Mouse (Mus musculus) kidney, embryonic 15.5 days (tissue): ENCODE measurements around the gene Lilr4b. TPM values are rescaled to one million over a fixed set of nuclear protein-coding genes. Genes with fewer than 3 reads are reported as not detected.

Experiments used
- ATAC-seq: fragments of 200-750 bp; cut with Nextera tagmentation; replicated peaks from 2 replicates; pipeline ENCODE4 v1.8.0; 2017; ENCODE audit warnings: moderate TSS enrichment; ENCODE audit not compliant: low FRiP score
- H3K27ac ChIP-seq: fragments of 300-500 bp; sonication (generic); 2 replicates; pipeline ENCODE4 v1.5.1; 2015; ENCODE audit warnings: mild to moderate bottlenecking, inconsistent platforms
- H3K27me3 ChIP-seq: fragments of 300-500 bp; sonication (generic); 2 replicates; pipeline ENCODE4 v1.6.1; 2015; ENCODE audit warnings: inconsistent platforms
- H3K36me3 ChIP-seq: fragments of 300-500 bp; sonication (generic); 2 replicates; pipeline ENCODE4 v1.6.1; 2015; ENCODE audit warnings: inconsistent platforms
- H3K4me1 ChIP-seq: fragments of 300-500 bp; sonication (generic); 2 replicates; pipeline ENCODE4 v1.6.1; 2015; ENCODE audit warnings: inconsistent platforms
- H3K4me2 ChIP-seq: fragments of 300-500 bp; sonication (generic); 2 replicates; pipeline ENCODE4 v1.6.1; 2015; ENCODE audit warnings: moderate library complexity, mild to moderate bottlenecking, inconsistent platforms
- H3K4me3 ChIP-seq: fragments of 300-500 bp; sonication (generic); replicated peaks from 2 replicates; pipeline ENCODE4 v1.5.1; 2015; ENCODE audit warnings: mild to moderate bottlenecking, inconsistent platforms
- H3K9ac ChIP-seq: fragments of 300-500 bp; sonication (generic); 2 replicates; pipeline ENCODE4 v1.6.1; 2015; ENCODE audit warnings: mild to moderate bottlenecking, inconsistent platforms
- H3K9me3 ChIP-seq: fragments of 300-500 bp; sonication (generic); replicated peaks from 2 replicates; pipeline ENCODE4 v1.6.1; 2016; ENCODE audit warnings: inconsistent platforms
- WGBS: fragments of 180-500 bp; shearing (Covaris S2); methylation state at CpG from one replicate; pipeline ENCODE4 v1.1.7; 2015; ENCODE audit warnings: mixed read lengths; 5-methylcytosine and 5-hydroxymethylcytosine counted together
- polyA plus RNA-seq: library from polyadenylated mRNA; unstranded; fragments of >200 nt; fragmentation: Nextera tagmentation; extraction: Ambion mirVana; gene quantifications from 2 replicates; pipeline ENCODE4 v1.2.1, GENCODE M21; 2015

Lilr4b gene
- polyA plus RNA-seq, 1 experiment from 2014 or later: 1.1 TPM

DNA sequence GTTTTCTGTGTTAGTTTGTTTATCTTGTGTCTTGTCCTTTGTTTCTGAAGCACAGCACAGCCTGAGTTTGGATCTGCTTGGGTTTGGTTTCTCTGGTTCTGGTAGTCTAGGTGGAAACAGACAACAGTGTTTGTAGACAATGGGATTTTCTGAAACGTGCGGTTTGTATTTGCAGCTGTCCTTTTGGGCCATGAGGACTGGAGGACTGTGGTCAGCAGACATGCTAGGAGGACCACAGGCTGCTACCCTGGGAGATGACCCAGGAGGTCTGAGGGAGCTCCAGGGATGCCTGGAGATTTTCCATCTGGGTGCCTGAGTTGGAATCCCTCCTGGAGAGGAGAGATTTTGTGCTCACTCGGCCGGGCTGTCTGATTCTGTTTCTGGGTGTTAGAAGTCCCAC, 46.2 kb downstream of the Lilr4b start:
- H3K27me3 ChIP-seq: no peaks in the 10 kb centered on the region
- ATAC-seq: no peak
- no peak overlapping the region for H3K27ac ChIP-seq
- H3K9me3 ChIP-seq: no peaks in the 10 kb centered on the region
- H3K4me1 ChIP-seq: no peaks in the 10 kb centered on the region
- H3K36me3 ChIP-seq: no peaks in the 10 kb centered on the region
- no peak overlapping the region for H3K4me3 ChIP-seq
- 87% methylated on average over 4 of the region's 4 CpGs for WGBS
- no peak overlapping the region for H3K4me2 ChIP-seq
- no peak overlapping the region for H3K9ac ChIP-seq

- H3K4me1 ChIP-seq: no peaks in the 10 kb centered on the region
- no peaks in the 10 kb centered on the region for H3K36me3 ChIP-seq
- no peaks in the 10 kb centered on the region for H3K27me3 ChIP-seq
- 71% methylated on average over 8 of the region's 8 CpGs for WGBS
- H3K4me2 ChIP-seq: no peak overlapping the region
- no peak overlapping the region for H3K9ac ChIP-seq
- ATAC-seq: no peak
- H3K9me3 ChIP-seq: no peaks in the 10 kb centered on the region
- H3K27ac ChIP-seq: no peak overlapping the region
- no peak overlapping the region for H3K4me3 ChIP-seq
Measured at GRCm38 (mm10) chr10:51528840-51529434, 48.5 kb downstream of the Lilr4b start.

DNA sequence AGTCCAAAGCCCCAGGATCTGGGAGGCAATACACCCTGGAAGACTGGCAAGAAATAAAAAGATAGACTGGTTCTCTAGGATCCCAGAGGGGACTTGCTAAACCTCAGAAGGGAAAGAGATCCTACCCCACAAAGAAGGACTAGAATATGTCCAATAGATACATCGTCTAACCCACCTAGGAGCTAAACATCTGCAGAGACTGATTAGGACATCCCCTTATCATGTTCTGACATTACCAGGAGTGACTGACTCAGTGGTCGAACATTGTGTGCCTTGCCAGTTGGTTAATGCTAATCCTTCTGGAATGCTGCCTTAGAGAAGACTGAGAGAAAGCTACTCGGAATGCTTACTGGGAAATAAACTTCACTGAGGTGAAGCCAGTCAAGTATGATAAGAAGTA, 49.1 kb downstream of the Lilr4b start:
- Histone ChIP-seq H3K4me2 (no peak overlapping the region), H3K4me1 (no peaks in the 10 kb centered on the region), H3K4me3 (no peak overlapping the region), H3K36me3 (no peaks in the 10 kb centered on the region), H3K27me3 (no peaks in the 10 kb centered on the region), H3K27ac (no peak overlapping the region), H3K9ac (no peak overlapping the region), H3K9me3 (no peaks in the 10 kb centered on the region)
- ATAC-seq: no peak
- WGBS: 86% methylated on average over 3 of the region's 3 CpGs

- H3K4me1 ChIP-seq: no peaks in the 10 kb centered on the region
- no peak overlapping the region for H3K4me2 ChIP-seq
- no peak for ATAC-seq
- no peak overlapping the region for H3K27ac ChIP-seq
- no peaks in the 10 kb centered on the region for H3K36me3 ChIP-seq
- no peaks in the 10 kb centered on the region for H3K27me3 ChIP-seq
- no peak overlapping the region for H3K9ac ChIP-seq
- H3K9me3 ChIP-seq: no peaks in the 10 kb centered on the region
- H3K4me3 ChIP-seq: no peak overlapping the region
- 88% methylated on average over 7 of the region's 7 CpGs for WGBS
Measured at GRCm38 (mm10) chr10:51530813-51531212, 50.4 kb downstream of the Lilr4b start.

Other genes with a start within 250 kb of the Lilr4b start
- 0.12 TPM in 1 of 2 replicates, not detected in the other for gene Gm49339, start within 50 bp of the Lilr4b start, polyA plus RNA-seq
- gene Lilrb4a, start 10.3 kb downstream of the Lilr4b start, polyA plus RNA-seq: 2.8 and 3.5 TPM in 2 replicates
- gene Fam162b, start 109.9 kb downstream of the Lilr4b start, polyA plus RNA-seq: 3.2 and 4.9 TPM in 2 replicates
- gene Gprc6a, start 150.8 kb downstream of the Lilr4b start, polyA plus RNA-seq: not detected in 2 replicates
- 0.06 TPM in 1 of 2 replicates, not detected in the other for gene Rfx6, start 197.1 kb downstream of the Lilr4b start, polyA plus RNA-seq